Mouse (Mus musculus): ENCODE data around the gene Rdh7.

- TF ChIP-seq POLR2A (IDR thresholded peaks at IDR 0.05; ENCODE audit: insufficient read depth, low read length) (no peak), CTCF (IDR thresholded peaks at IDR 0.05; ENCODE audit: low read depth, low read length) (no peak), EP300 (IDR thresholded peaks at IDR 0.05; ENCODE audit: insufficient read depth, low read depth, low read length) (no peak)
Measured at GRCm38 (mm10) chr10:127898218-127898617, 9.6 kb upstream of the Rdh7 start, which contains the start of gene Sdr9c7.

Data from ES-Bruce4 (cell line).